Mouse (Mus musculus) spleen, postnatal 4 days (tissue): ENCODE measurements at regions not wholly inside any gene's neighbourhood (a gene's known extent, or its start where the extent isn't known, plus 50 kb on each side); places are given as distances from the start of the nearest gene placed in this dataset.

Source experiments
- DNase-seq, 2 experiments: peaks; one replicate each; pipeline ENCODE4 v3.0.0; 2022; ENCODE audit warnings: low spot score in 2 of 2

GRCm38 (mm10) chr1:183962486-183962885 lies 50.6 kb upstream of the Dusp10 start:
- DNase-seq: no peak

GRCm38 (mm10) chr1:183963286-183963685 lies 49.8 kb upstream of the Dusp10 start:
- no peak for DNase-seq
